Mouse (Mus musculus) ovary, postnatal 10 days (tissue): ENCODE measurements around the gene Tnfaip6.
"Not testable (repeated sequence)": the region's sequence is repeated elsewhere in the genome, so short reads cannot be mapped to it uniquely, and the experiment has no call there.

Experiments
- DNase-seq: peaks from one replicate; pipeline ENCODE4 v3.0.0; 2022; ENCODE audit warnings: low spot score

Tnfaip6 gene

GRCm38 (mm10) chr2:52037882-52038281 lies at the start of gene Tnfaip6:
TSS of gene Tnfaip6 (plus strand) at chr2:52038009.
- DNase-seq: peak; percentile 16

- DNase-seq: no peak
These were observed 48.2 kb upstream of the Tnfaip6 start for GRCm38 (mm10) chr2:51989559-51989958.

- no peak for DNase-seq
These were observed 46.4 kb upstream of the Tnfaip6 start for GRCm38 (mm10) chr2:51991447-51991846.

GRCm38 (mm10) chr2:51999996-52000395 lies 37.8 kb upstream of the Tnfaip6 start:
- DNase-seq: no peak

GRCm38 (mm10) chr2:52001521-52001920 lies 36.3 kb upstream of the Tnfaip6 start:
- no peak for DNase-seq

- DNase-seq: not testable (repeated sequence)
These were observed 35.5 kb upstream of the Tnfaip6 start for GRCm38 (mm10) chr2:52002299-52002698.

GRCm38 (mm10) chr2:52006380-52006779 lies 31.4 kb upstream of the Tnfaip6 start:
- no peak for DNase-seq

GRCm38 (mm10) chr2:52011820-52012219 lies 26.0 kb upstream of the Tnfaip6 start:
- DNase-seq: not testable (repeated sequence)

GRCm38 (mm10) chr2:52013306-52013820 lies 24.4 kb upstream of the Tnfaip6 start:
- no peak for DNase-seq

- no peak for DNase-seq
These were observed 21.4 kb upstream of the Tnfaip6 start for GRCm38 (mm10) chr2:52016361-52016760.

GRCm38 (mm10) chr2:52027061-52027460 lies 10.7 kb upstream of the Tnfaip6 start:
- DNase-seq: no peak

- no peak for DNase-seq
These were observed 8.4 kb upstream of the Tnfaip6 start for GRCm38 (mm10) chr2:52029426-52029825.

GRCm38 (mm10) chr2:52031491-52031890 lies 6.3 kb upstream of the Tnfaip6 start:
- DNase-seq: no peak

GRCm38 (mm10) chr2:52034601-52035000 lies 3.2 kb upstream of the Tnfaip6 start:
- no peak for DNase-seq

- no peak for DNase-seq
These were observed 2.7 kb upstream of the Tnfaip6 start for GRCm38 (mm10) chr2:52035144-52035543.

- no peak for DNase-seq
These were observed 747 bp upstream of the Tnfaip6 start for GRCm38 (mm10) chr2:52036929-52037595.

GRCm38 (mm10) chr2:52038558-52038957 lies 749 bp downstream of the Tnfaip6 start:
- no peak for DNase-seq

- DNase-seq: no peak
These were observed 1.4 kb downstream of the Tnfaip6 start for GRCm38 (mm10) chr2:52039083-52039801.

GRCm38 (mm10) chr2:52042132-52042531 lies 4.3 kb downstream of the Tnfaip6 start:
- DNase-seq: no peak

- DNase-seq: no peak
These were observed 4.9 kb downstream of the Tnfaip6 start for GRCm38 (mm10) chr2:52042714-52043113.

- DNase-seq: no peak
These were observed 5.7 kb downstream of the Tnfaip6 start for GRCm38 (mm10) chr2:52043485-52043884.

GRCm38 (mm10) chr2:52046032-52046431 lies 8.2 kb downstream of the Tnfaip6 start:
- DNase-seq: no peak

GRCm38 (mm10) chr2:52050823-52051222 lies 13.0 kb downstream of the Tnfaip6 start:
- DNase-seq: no peak
